8 mouse cellular contexts compared by ENCODE assay signal in genomic region chr5:120562956-120563913, GRCm38 (mm10). TPM values are rescaled to one million over a fixed set of nuclear protein-coding genes. Genes with fewer than 3 reads are reported as not detected.
DNase-seq lines count a peak whose midpoint lies in the region; ATAC-seq lines count a peak whose summit lies in the region.

No protein-coding gene starts in this region.

- no peaks in the 10 kb centered on the region for H3K9me3 ChIP-seq in hindbrain, embryonic 16.5 days (ENCODE audit: control insufficient read depth, low read length)
- no peaks in the 10 kb centered on the region for H3K9me3 ChIP-seq in liver, embryonic 12.5 days (replicated peaks)

- WGBS in hindbrain, embryonic 16.5 days = 62% methylated on average over 28 of the region's 28 CpGs
- WGBS in liver, embryonic 12.5 days (ENCODE audit: insufficient replicate concordance) = 58% methylated on average over 28 of the region's 28 CpGs

- H3K27me3 ChIP-seq in hindbrain, embryonic 16.5 days (replicated peaks; ENCODE audit: control insufficient read depth, insufficient read depth, low read length) = no peaks in the 10 kb centered on the region
- no peaks in the 10 kb centered on the region for H3K27me3 ChIP-seq in liver, embryonic 12.5 days (replicated peaks)

- H3K36me3 ChIP-seq in hindbrain, embryonic 16.5 days (ENCODE audit: control insufficient read depth, insufficient read depth, low read length) = no peaks in the 10 kb centered on the region
- peaks cover 35% of the 10 kb centered on the region for H3K36me3 ChIP-seq in liver, embryonic 12.5 days

- H3K9ac ChIP-seq in hindbrain, embryonic 16.5 days (ENCODE audit: low read depth, low read length) = no peak overlapping the region
- H3K9ac ChIP-seq in liver, embryonic 12.5 days = peak overlapping the region; percentile 46; the same call in 1 of the 2 replicates

- H3K4me1 ChIP-seq in hindbrain, embryonic 16.5 days (ENCODE audit: control insufficient read depth, insufficient read depth, low read depth, low read length) = peaks cover 57% of the 10 kb centered on the region
- H3K4me1 ChIP-seq in liver, embryonic 12.5 days = peaks cover 96% of the 10 kb centered on the region

- H3K4me2 ChIP-seq in hindbrain, embryonic 16.5 days (ENCODE audit: low read length) = no peak overlapping the region
- no peak overlapping the region; the same call in 1 of the 2 replicates for H3K4me2 ChIP-seq in liver, embryonic 12.5 days

- ATAC-seq in hindbrain, embryonic 16.5 days = no peak
- no peak; the same call in 1 of the 2 replicates for ATAC-seq in liver, embryonic 12.5 days

- peak overlapping the region; percentile 34 for H3K27ac ChIP-seq in hindbrain, embryonic 16.5 days (ENCODE audit: low read depth, low read length)
- peak overlapping the region; percentile 70 for H3K27ac ChIP-seq in liver, embryonic 12.5 days

- H3K4me3 ChIP-seq in hindbrain, embryonic 16.5 days (ENCODE audit: low read length) = no peak overlapping the region
- no peak overlapping the region for H3K4me3 ChIP-seq in liver, embryonic 12.5 days

- peak; percentile 68 for DNase-seq in 3T3-L1 (ENCODE audit: low read depth, low spot score)
- peak; percentile 86 for DNase-seq in ZHBTc4 (ENCODE audit: low read depth, low spot score)
- DNase-seq in gastrocnemius, adult 8-10 months (ENCODE audit: low spot score in 2 of 2) = peak; percentile 79 to 89
- DNase-seq in skeletal muscle tissue, adult 2 months (ENCODE audit: low read depth, low spot score) = peak; percentile 94
- no peak for DNase-seq in right cerebral cortex, postnatal 4 days
- no peak for DNase-seq in thymus, postnatal 36 days

RNA-seq across cellular contexts. Expression of gene Tpcn1, which starts 25.2 kb away (rescaled TPM):
- total RNA-seq in gastrocnemius, adult 8-10 months (2022) = 10 to 100 TPM; 39.3 to 42.7 (median 41.5) TPM
- 15.1 and 17.4 TPM in 2 replicates for polyA plus RNA-seq in hindbrain, embryonic 16.5 days (2015; fragmentation: Nextera tagmentation; extraction: Ambion mirVana)
- polyA plus RNA-seq in liver, embryonic 12.5 days (2016; fragmentation: Nextera tagmentation; extraction: Ambion mirVana) = 24.8 and 25.4 TPM in 2 replicates

RNA-seq across cellular contexts. Expression of gene Iqcd, which starts 25.6 kb away (rescaled TPM):
- not detected for total RNA-seq in gastrocnemius, adult 8-10 months (2022)
- 2.0 and 2.4 TPM in 2 replicates for polyA plus RNA-seq in hindbrain, embryonic 16.5 days (2015; fragmentation: Nextera tagmentation; extraction: Ambion mirVana)
- 2.0 and 2.1 TPM in 2 replicates for polyA plus RNA-seq in liver, embryonic 12.5 days (2016; fragmentation: Nextera tagmentation; extraction: Ambion mirVana)

RNA-seq across cellular contexts. Expression of gene Rita1, which starts 49.2 kb away (rescaled TPM):
- total RNA-seq in gastrocnemius, adult 8-10 months (2022) = 1 to 10 TPM; 4.9 to 8.3 (median 6.4) TPM
- polyA plus RNA-seq in hindbrain, embryonic 16.5 days (2015; fragmentation: Nextera tagmentation; extraction: Ambion mirVana) = 29.3 and 33.7 TPM in 2 replicates
- polyA plus RNA-seq in liver, embryonic 12.5 days (2016; fragmentation: Nextera tagmentation; extraction: Ambion mirVana) = 7.3 and 8.4 TPM in 2 replicates

RNA-seq across cellular contexts. Expression of gene Ddx54, which starts 49.3 kb away (rescaled TPM):
- 10 to 100 TPM; 16.7 to 19.7 (median 17.3) TPM for total RNA-seq in gastrocnemius, adult 8-10 months (2022)
- polyA plus RNA-seq in hindbrain, embryonic 16.5 days (2015; fragmentation: Nextera tagmentation; extraction: Ambion mirVana) = 38.4 and 42.0 TPM in 2 replicates
- polyA plus RNA-seq in liver, embryonic 12.5 days (2016; fragmentation: Nextera tagmentation; extraction: Ambion mirVana) = 35.0 and 36.3 TPM in 2 replicates

RNA-seq across cellular contexts. Expression of gene Slc8b1, which starts 52.3 kb away (rescaled TPM):
- 10 to 100 TPM in 1 of 4 experiments, 1 to 10 TPM in 3; 6.0 to 10.7 (median 6.5) TPM for total RNA-seq in gastrocnemius, adult 8-10 months (2022)
- polyA plus RNA-seq in hindbrain, embryonic 16.5 days (2015; fragmentation: Nextera tagmentation; extraction: Ambion mirVana) = 2.3 and 2.7 TPM in 2 replicates
- polyA plus RNA-seq in liver, embryonic 12.5 days (2016; fragmentation: Nextera tagmentation; extraction: Ambion mirVana) = 4.2 and 6.0 TPM in 2 replicates

Comparison
In these comparisons a context has a peak if more than half of its experiments do, and no peak if none do; other contexts are left out.
1. DNase-seq: peak in 3T3-L1 (single experiment), ZHBTc4 (single experiment), gastrocnemius, adult 8-10 months (2 of 2) and skeletal muscle tissue, adult 2 months (single experiment); none in right cerebral cortex, postnatal 4 days (single experiment) and thymus, postnatal 36 days (0 of 2).